ENCODE assay signal across 17 mouse cellular contexts in the genomic region with DNA sequence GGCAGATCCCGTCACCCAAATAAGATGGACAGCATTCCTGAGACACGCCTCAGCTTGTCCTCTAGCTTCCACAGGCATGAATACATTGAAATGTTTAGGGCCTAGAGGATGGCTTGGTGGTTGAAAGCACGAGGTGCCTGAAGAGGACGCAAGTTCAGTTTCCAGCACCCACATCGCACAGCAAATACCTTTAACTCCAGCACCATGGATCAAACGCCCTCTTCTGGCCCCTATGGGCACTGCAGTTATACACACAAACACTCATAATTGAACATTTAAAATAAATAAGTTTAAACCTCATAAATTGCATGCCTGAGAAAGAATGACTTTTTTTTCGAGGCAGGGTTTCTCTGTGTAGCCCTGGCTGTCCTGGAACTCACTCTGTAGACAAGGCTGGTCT. TPM values are rescaled to one million over a fixed set of nuclear protein-coding genes. Genes with fewer than 3 reads are reported as not detected.
A peak's percentile ranks its signal among the peaks of the same experiment; 100 is the strongest.
DNase-seq lines count a peak whose midpoint lies in the region; TF ChIP-seq lines count a peak whose summit lies in the region.
"Had no signal": no experiment of that assay in that cellular context is flagged by ENCODE, and none has a peak within 500 bp of the region (broad histone marks: within the 10 kb centered on the region; RNA-seq: fewer than 3 reads in every experiment).

No protein-coding gene starts in this region.

- no peak overlapping the region for H3K27ac ChIP-seq in left cerebral cortex, adult 2 months
- no peak overlapping the region for H3K27ac ChIP-seq in bone marrow macrophage, adult 2 months (ENCODE audit: insufficient read depth, low read depth, low read length)
- H3K27ac ChIP-seq: liver, embryonic 15.5 days; stomach, embryonic 15.5 days had no signal

- TF ChIP-seq CTCF in left cerebral cortex, adult 2 months (IDR thresholded peaks at IDR 0.05), result peak; percentile 31
- peak; percentile 35; the same call in 1 of the 2 replicates for TF ChIP-seq CTCF in bone marrow macrophage, adult 2 months (IDR thresholded peaks at IDR 0.05; ENCODE audit: low read depth, low read length)

- no peaks in the 10 kb centered on the region for H3K4me1 ChIP-seq in bone marrow macrophage, adult 2 months (ENCODE audit: control insufficient read depth, insufficient read depth, low read length)
- H3K4me1 ChIP-seq: stomach, embryonic 15.5 days had no signal

- intact Hi-C loops in left cerebral cortex, adult 2 months (cut with DNase I), result no loop called here
- intact Hi-C loops in left cerebral cortex, postnatal 25 days (cut with DNase I), result no loop called here

- H3K4me3 ChIP-seq in left cerebral cortex, adult 2 months, result no peak overlapping the region
- no peak overlapping the region for H3K4me3 ChIP-seq in bone marrow macrophage, adult 2 months (ENCODE audit: insufficient read depth, low read length)
- H3K4me3 ChIP-seq: liver, embryonic 15.5 days; stomach, embryonic 15.5 days had no signal

- no peak for DNase-seq in left cerebral cortex, adult 2 months (ENCODE audit: extremely low spot score in 1 of 2, low spot score in 2 of 2)
- DNase-seq in left cerebral cortex, postnatal 25 days (ENCODE audit: low spot score in 2 of 2), result no peak
- peak; percentile 17 for DNase-seq in 3T3-L1 (ENCODE audit: low read depth, low spot score)
- DNase-seq in A20 (ENCODE audit: low read depth, low spot score), result peak; percentile 35
- no peak for DNase-seq in adrenal gland, postnatal 25 days
- DNase-seq in adrenal gland, postnatal 14 days, result no peak
- DNase-seq: adrenal gland, postnatal 36 days; cerebellum, adult 11-12 months; forebrain, postnatal 0 days; gastrocnemius, postnatal 14 days; kidney, postnatal 4 days had no signal

- TF ChIP-seq POLR2A in bone marrow macrophage, adult 2 months (IDR thresholded peaks at IDR 0.05; ENCODE audit: borderline replicate concordance, low read depth, low read length), result no peak

RNA-seq across cellular contexts. Expression of a gene that starts 23.4 kb away (rescaled TPM):
- total RNA-seq in left cerebral cortex, adult 2 months (2021), result under 1 TPM in 1 of 2 experiments, not detected in 1; 0.21 TPM
- not detected for total RNA-seq in left cerebral cortex, postnatal 25 days (2021)
- not detected in 2 replicates for polyA plus RNA-seq in bone marrow macrophage, adult 2 months (2012; ENCODE audit: insufficient read depth, insufficient read length, missing spikeins)
- total RNA-seq in adrenal gland, postnatal 25 days (2021), result not detected in 2 replicates
- not detected in 2 replicates for total RNA-seq in adrenal gland, postnatal 14 days (2021)
- total RNA-seq: adrenal gland, postnatal 36 days; forebrain, postnatal 0 days; gastrocnemius, postnatal 14 days; megakaryocyte-erythroid progenitor cell, adult 5-6 weeks had no signal
- polyA plus RNA-seq: forebrain, postnatal 0 days; heart, postnatal 0 days; liver, embryonic 15.5 days; stomach, embryonic 15.5 days had no signal

RNA-seq across cellular contexts. Expression of a gene that starts 28.6 kb away (rescaled TPM):
- total RNA-seq in left cerebral cortex, adult 2 months (2021), result under 1 TPM; 0.98 to 1.00 TPM
- total RNA-seq in left cerebral cortex, postnatal 25 days (2021), result 1 to 10 TPM; 1.1 to 1.4 TPM
- not detected in 2 replicates for polyA plus RNA-seq in bone marrow macrophage, adult 2 months (2012; ENCODE audit: insufficient read depth, insufficient read length, missing spikeins)
- not detected in 2 replicates for total RNA-seq in adrenal gland, postnatal 25 days (2021)
- not detected in 2 replicates for total RNA-seq in adrenal gland, postnatal 14 days (2021)
- total RNA-seq: adrenal gland, postnatal 36 days; megakaryocyte-erythroid progenitor cell, adult 5-6 weeks had no signal
- polyA plus RNA-seq: inflammation-experienced regulatory T-cells, adult 6 months had no signal

RNA-seq across cellular contexts. Expression of a gene that starts 32.8 kb away (rescaled TPM):
- total RNA-seq in left cerebral cortex, adult 2 months (2021), result 10 to 100 TPM; 85.5 to 87.4 TPM
- 10 to 100 TPM; 89.9 to 93.5 TPM for total RNA-seq in left cerebral cortex, postnatal 25 days (2021)
- 16.5 and 17.1 TPM in 2 replicates for polyA plus RNA-seq in bone marrow macrophage, adult 2 months (2012; ENCODE audit: insufficient read depth, insufficient read length, missing spikeins)
- 428 and 448 TPM in 2 replicates for total RNA-seq in adrenal gland, postnatal 25 days (2021)
- 48.8 and 110 TPM in 2 replicates for total RNA-seq in adrenal gland, postnatal 14 days (2021)

RNA-seq across cellular contexts. Expression of a gene that starts 57.2 kb away (rescaled TPM):
- total RNA-seq in left cerebral cortex, adult 2 months (2021), result 1 to 10 TPM; 6.1 to 6.3 TPM
- total RNA-seq in left cerebral cortex, postnatal 25 days (2021), result 1 to 10 TPM; 6.3 to 7.1 TPM
- polyA plus RNA-seq in bone marrow macrophage, adult 2 months (2012; ENCODE audit: insufficient read depth, insufficient read length, missing spikeins), result 2.8 and 4.6 TPM in 2 replicates
- total RNA-seq in adrenal gland, postnatal 25 days (2021), result 5.6 and 7.5 TPM in 2 replicates
- total RNA-seq in adrenal gland, postnatal 14 days (2021), result 6.3 and 8.6 TPM in 2 replicates

Comparison
In these comparisons a context has a peak if more than half of its experiments do, and no peak if none do; other contexts are left out.
1. DNase-seq: peak in 3T3-L1 (single experiment) and A20 (single experiment); none in left cerebral cortex, adult 2 months (0 of 2), left cerebral cortex, postnatal 25 days (0 of 2), adrenal gland, postnatal 25 days (single experiment) and adrenal gland, postnatal 14 days (single experiment).